Mouse (Mus musculus) spleen, postnatal 10 days (tissue): ENCODE results near the gene Ppp2r5c.

ENCODE experiments used
- DNase-seq, 2 experiments: peaks; one replicate each; pipeline ENCODE4 v3.0.0; 2021 to 2022; ENCODE audit warnings: low spot score in 2 of 2

Ppp2r5c gene

DNA sequence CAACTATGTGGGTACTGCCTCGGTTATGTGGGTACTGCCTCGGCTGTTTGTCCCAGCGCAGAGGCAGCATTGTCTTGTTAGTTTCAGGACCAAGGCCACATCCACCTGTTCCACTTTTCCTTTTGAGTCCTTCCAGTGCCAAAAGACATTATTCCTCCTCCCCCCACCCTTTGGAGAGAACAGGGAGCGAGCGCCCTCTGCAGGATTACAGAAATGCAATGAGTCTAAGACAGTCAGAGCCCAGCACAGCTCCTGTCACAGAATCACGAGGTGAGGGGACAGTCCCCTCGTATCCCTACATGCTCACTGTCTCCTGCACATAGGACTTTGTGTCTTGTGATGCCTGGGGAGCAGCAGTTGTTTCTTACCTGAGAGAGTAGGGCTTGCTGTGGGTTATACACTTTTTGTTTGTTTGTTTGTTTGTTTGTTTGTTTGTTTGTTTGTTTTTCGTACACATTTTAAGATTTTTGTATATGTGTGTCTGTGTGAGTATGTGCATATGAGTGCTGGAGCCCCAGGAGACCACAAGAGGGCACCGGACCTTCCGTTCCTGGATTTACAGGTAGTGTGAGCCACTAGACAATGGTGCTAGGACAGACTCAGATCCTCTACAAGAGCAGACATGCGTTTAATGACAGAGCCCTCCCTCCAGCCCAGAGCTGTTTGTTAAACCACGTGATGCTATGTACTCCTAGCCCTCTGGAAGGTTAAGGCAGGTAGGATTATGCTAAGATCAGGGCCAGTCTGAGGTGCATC is 43.2 kb downstream of the Ppp2r5c start:
- no peak for DNase-seq

- DNase-seq: no peak
These were observed 45.5 kb downstream of the Ppp2r5c start for GRCm38 (mm10) chr12:110492436-110492835.

DNA sequence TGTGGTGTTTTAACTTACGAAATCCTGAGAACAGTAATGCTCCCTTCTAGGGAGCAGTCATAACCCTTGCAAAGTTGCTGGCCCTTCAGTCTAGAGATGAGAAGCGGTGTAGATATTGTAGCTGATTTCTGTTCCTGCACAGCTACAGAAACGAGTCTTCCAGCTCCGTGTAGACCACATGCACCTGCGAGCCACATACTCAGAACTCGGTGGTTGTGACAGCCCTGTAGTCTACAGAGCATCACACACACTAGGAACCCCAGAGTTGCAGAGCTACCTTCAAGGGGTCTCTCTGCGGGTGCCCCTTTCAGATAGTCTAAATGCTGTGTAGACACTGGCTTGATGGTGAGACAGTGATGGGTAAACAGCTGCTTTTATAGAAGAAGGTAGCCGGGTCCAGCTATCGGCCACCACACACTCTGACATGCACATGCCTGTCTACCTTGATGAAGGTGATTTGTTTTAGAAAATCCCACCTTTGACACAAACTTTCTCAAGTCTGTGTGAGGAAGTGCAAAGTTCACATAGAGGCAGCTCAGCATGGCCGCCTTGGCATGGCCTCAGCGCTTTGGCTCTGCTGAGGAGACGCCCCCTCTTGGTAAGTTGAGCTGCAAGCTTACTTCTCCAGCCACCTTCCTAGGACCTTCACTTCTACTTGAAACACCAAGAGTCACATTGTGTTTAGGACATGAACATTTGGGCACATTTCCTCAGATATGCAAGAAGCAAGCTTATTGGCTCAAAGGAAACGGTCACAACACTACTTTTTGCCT is 46.9 kb downstream of the Ppp2r5c start:
- no peak for DNase-seq

- DNase-seq: no peak
These were observed 47.9 kb downstream of the Ppp2r5c start for GRCm38 (mm10) chr12:110494846-110495245.

GRCm38 (mm10) chr12:110495260-110495659 is 48.3 kb downstream of the Ppp2r5c start:
- no peak for DNase-seq

- no peak for DNase-seq
These were observed 49.1 kb downstream of the Ppp2r5c start for GRCm38 (mm10) chr12:110496016-110496415.

DNA sequence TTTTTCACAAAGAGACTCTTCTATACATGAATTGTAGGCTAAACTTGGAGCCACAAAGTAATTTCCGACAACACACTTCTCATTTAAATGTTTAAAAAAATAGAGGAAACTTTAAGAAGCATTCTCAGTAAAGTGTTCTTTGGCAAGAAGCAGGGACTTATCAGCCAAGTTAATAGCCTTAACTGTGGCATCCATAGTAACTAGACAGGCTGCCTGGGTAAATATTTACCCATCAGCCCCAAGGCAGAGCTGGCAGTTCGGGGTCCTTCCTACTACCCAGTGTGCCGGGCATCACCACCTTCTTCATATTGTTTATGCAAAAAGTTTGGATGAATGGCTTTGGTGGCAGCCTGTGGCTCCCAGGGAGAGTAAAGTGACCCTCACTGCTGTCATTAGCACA is 50.1 kb downstream of the Ppp2r5c start:
- DNase-seq: no peak

DNA sequence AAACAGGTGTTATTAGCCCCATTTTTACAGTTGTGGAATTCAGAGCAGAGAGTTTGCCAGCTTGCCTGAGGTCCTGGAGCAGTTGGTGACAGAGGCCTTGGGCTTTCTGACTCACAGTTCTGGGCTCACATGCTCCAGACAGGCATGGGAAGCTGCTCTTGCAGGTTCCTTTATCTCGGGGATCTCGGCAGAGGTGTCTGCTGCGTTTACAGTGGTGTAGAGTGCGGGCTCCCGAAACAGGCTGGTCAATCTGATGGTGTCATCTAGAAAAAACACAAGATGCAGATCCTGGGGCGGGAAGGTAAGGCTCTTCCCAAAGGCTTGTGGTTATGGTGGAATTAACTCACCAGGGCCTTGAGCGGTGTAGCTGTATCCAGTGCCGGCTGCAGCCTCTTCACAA is 50.6 kb downstream of the Ppp2r5c start:
- no peak for DNase-seq

DNA sequence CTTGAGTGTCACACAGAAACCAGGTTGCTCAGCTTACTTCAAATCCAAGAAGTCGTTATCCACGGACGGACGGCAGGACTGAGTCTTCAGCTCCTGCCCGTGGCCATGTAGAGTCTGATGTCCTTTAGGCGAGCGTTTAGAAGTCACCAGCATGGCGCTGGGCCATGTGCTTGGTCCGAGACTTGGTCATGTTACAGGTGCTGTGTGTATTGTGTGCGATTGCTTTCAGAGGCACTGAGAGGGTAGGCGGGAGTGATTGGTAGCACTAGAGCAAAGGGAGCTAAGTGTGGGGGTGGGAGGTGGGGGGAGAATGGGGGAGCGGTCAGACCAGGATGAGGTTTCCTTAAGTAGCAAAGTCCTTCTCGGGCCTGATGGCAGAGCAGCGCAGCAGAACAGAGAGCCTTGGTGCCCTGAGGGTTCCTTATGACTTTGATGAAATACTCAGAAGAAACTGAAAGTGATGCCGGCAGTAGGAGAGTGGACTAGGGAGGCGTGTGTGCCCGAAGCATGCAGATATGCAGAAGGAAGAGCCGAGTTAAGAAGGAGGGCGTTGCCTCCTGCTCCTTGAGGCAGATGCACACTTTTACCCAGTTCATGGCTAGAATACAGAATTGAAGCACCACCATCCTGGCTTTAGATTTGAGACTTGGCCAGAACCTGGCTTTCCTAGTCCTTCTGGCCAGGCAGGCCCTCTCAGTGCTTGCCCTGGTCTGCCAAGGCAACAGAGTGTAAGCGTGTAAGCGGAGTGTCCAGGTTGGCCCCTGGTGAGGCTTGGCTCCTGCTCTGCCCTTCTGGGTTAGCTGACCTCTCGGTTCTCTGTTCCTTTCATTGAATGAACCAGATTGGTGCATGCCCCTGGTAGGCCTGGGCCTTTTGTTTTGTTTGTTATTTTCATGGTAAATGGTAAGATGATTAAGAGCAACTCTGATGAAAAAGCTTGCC is 51.6 kb downstream of the Ppp2r5c start:
- DNase-seq: peak in 1 of 2 experiments; percentile 51

DNA sequence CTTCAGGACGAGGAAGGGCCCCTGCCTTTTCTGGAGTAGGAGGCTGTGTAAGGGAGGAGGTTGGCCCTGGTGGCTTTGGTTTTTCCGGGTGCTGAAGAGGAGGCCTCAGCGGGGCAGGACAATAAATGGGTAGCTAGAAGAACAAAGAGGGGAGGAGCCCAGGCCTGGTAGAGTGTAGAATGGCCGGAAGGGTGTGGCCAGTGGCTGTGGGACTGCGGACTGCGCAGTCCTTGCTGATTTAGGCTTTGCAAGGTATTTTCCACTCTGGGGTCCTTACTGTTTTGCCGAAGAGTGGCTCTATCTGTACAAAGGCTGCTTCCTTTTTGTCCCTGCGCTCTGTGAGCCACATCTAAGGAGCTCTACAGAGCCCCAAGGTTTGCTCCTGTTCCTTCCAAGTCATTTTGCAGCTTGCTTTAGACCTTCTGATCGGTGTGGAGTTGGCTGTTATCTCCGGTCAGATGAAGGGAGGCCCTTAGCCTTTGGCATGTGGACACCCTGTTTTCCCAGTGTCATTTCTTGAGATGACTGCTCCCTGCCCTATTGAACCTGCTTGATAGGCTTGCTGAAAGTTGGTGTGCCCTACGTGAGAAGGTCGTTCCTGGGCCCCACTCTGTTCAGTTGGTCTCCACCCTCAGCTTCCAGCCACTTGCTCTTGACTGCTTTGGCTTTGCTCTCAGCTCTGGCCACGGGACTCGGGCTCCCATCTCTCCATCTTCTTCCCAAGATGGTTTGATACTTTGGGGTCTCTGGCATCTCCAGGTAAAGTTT is 52.5 kb downstream of the Ppp2r5c start:
- peak in 1 of 2 experiments; percentile 51 for DNase-seq

DNA sequence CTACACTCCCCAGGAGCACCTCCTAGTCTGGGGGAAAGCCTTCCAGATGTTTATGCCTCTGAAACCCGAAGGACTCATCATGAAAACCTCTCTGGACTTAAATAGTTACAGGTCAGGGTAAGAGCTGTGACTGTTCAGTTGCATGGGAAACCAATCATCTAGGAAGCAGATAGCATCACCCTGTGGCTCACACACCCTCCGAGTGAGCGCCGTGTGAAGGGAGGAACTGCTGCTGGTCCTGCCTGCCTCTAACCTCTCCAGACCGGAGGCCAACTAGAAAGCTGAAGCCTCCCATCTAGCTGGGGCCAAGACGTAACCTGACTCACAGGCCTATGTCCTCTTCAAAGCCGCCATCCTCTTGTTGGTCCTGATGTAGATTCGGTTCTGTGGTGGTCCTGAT is 53.2 kb downstream of the Ppp2r5c start:
- no peak for DNase-seq

GRCm38 (mm10) chr12:110503406-110504144 is 56.7 kb downstream of the Ppp2r5c start:
- peak in 1 of 2 experiments; percentile 50 for DNase-seq

DNA sequence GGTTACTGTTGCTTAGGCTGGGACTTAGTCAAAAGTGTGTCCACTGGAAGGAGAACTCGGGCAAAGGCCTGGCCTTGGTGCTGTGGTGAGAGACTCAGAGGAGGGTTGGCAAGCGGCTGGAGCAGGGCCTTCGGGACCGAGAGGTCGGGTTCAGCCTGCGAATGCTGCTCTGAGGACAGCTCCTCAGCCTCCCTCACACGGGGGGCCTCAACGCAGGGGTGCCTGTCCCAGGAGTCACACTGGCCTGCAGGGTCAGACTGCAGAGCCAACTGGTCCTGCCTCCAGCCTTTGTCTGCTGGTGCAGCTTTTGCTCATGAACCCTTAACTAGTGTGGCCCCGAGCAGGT is 57.2 kb downstream of the Ppp2r5c start:
- DNase-seq: no peak

- no peak for DNase-seq
These were observed 57.9 kb downstream of the Ppp2r5c start for GRCm38 (mm10) chr12:110504793-110505192.

DNA sequence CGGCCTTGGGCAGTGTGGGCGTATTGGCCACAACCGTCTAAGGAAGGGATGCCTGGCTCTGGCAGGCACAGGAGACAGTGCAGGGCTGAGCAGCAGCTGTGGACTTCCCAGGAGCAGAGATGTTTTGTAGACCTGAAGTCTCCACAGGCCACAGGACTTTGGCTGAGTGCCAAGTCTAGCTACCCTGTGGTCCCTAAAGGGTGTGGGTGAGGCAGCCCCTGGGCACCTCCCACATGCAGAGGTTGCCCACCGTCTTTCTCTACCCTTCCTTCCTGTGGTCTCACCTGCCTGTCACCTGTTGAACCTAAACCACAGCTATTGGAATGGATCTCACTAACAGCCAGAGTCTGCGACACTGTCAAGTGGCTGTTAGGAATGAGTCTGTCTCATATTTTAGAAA is 59.1 kb downstream of the Ppp2r5c start:
- no peak for DNase-seq

DNA sequence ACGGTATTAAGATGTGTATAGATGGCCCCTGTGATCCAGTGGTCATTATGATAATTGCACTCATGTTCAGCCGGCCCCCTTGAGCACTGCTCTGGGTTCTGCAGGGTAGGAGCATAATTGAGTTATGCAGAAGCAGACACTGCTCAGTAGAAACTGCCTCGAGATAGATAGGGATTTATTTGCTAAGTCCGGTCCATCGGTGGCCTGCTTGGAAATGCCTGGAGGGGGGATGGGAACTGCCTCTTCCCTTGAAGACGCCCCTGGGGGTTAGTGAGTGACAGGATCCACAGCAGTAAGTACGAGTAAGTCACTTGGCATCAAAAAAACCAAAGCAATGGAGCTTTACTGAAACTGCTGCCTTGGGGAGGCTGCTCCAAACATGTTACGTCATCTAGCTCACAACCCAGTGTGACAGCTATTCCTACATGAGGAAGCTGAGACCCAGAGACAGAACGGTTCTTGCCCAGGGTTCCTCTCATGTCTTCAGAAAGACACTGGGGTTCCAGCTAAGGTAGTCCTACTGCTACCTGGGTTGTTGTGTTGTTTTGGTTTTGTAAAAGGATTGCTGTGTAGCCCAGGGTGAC is 60.9 kb downstream of the Ppp2r5c start:
- no peak for DNase-seq

GRCm38 (mm10) chr12:110508680-110509079 is 61.8 kb downstream of the Ppp2r5c start:
- DNase-seq: no peak

DNA sequence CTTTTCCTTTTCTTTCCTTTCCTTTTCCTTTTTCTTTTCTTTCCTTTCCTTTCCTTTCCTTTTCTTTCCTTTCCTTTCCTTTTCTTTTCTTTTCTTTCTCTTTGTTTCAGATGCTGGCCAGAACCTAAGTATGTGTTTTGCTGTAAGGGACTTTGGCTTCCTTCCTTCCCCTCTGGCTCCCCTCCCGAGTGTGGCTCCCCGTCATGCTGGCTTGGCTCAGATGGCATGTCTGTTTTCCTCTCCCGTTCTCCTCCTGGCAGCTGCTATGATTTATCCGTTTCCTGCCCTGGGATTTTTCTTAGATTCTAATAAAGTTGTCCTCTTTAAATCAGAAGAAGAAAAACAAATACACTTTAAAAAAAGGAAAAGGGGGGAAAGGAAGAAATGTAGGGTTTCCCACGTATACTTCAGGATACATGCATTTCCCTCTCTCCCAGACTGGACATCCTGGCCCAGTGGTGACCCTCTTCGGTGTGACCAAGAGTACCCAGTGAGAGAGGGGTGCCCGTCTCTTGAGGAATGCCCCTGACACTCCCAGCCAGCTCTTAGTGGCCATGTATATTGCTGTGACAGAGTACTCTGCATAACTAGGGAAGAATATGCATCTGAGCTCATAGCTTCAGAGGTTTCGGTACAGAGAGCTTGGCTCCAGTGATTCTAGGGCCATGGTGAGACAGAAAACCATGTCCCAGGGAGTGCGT is 63.4 kb downstream of the Ppp2r5c start:
- DNase-seq: no peak

GRCm38 (mm10) chr12:110511201-110511600 is 64.3 kb downstream of the Ppp2r5c start:
- DNase-seq: no peak
